Mouse (Mus musculus) small intestine, adult 2 months (tissue): ENCODE measurements around the gene Trim6.

Experiments
- CTCF ChIP-seq: fragments of 200-500 bp; IDR thresholded peaks from 2 replicates; pipeline ENCODE4 v1.5.1; 2012; ENCODE audit warnings: low read depth, mild to moderate bottlenecking, control low read depth, inconsistent platforms, low read length, moderate library complexity, mixed read lengths; ENCODE audit not compliant: insufficient replicate concordance, insufficient read length; ENCODE audit errors: extremely low read depth
- POLR2A ChIP-seq: fragments of 200-500 bp; IDR thresholded peaks from 2 replicates; pipeline ENCODE4 v1.6.1; 2012; ENCODE audit warnings: low read depth, mild to moderate bottlenecking, control low read depth, inconsistent platforms, low read length, moderate library complexity

DNA sequence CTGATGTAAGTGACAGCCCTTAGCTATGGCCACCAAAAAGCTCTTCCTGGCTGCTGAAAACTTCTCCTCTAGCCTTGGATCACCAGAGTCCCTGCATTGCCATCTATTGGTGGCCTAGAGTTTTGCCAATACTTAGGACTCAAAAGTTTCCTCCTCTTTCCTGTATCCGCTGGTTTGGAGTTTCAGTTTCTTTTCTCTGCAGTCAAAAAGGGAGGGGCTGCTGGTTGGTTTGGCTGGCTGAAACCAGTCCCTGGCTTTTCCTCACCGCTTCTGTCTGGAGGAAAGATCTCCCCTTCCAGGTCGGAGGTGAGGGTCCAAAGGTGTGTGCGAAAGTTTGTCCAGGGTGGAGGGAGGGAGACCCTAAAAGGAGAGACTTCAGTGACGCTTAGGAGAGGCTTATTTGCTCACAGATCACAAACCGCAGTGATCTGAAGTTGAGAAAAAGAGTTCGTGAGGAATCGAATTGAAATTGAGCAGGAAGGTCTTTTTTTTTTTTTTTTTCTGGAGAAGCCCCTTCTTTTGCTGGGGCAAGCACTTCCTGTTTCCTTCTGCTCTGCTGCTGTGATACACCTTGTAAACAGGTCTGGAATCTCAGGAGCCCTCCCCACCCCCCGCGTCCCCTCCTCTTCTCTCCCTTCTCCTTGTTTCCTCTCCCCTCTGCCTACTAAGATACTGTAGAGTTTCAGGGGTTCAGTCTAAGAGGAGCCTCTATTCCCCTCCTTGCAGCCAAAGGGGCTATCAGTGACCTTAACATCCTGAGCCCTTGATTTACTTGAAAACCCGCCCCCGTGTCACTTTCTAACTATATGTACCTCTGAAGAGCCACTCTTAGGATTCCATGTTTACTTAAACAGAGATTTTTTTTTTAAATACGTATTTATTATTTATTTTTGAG is 25.9 kb downstream of the Trim6 start, which contains the start of gene Trim34a:
- TF ChIP-seq CTCF: no peak; the same call in 1 of the 2 replicates
- TF ChIP-seq POLR2A: no peak; the same call in 1 of the 2 replicates
